Mouse (Mus musculus) hindbrain, postnatal 0 days (tissue): ENCODE measurements at regions not wholly inside any gene's neighbourhood (a gene's known extent, or its start where the extent isn't known, plus 50 kb on each side); places are given as distances from the start of the nearest gene placed in this dataset.

ENCODE experiments used
- ATAC-seq: fragments of 200-750 bp; cut with Nextera tagmentation; 2 replicates; pipeline ENCODE4 v1.8.0; 2017; ENCODE audit warnings: mild to moderate bottlenecking, moderate TSS enrichment, moderate library complexity
- DNase-seq: peaks from one replicate; pipeline ENCODE4 v3.0.0-alpha.2; 2015; ENCODE audit warnings: low spot score
- H3K27ac ChIP-seq: fragments of 300-500 bp; sonication (generic); 2 replicates; pipeline ENCODE4 v1.5.1; 2014; ENCODE audit warnings: mild to moderate bottlenecking
- H3K27me3 ChIP-seq: fragments of 300-500 bp; sonication (generic); 2 replicates; pipeline ENCODE4 v1.6.1; 2014; ENCODE audit warnings: low read length, mixed read lengths; ENCODE audit not compliant: insufficient read depth
- H3K36me3 ChIP-seq: fragments of 300-500 bp; sonication (generic); 2 replicates; pipeline ENCODE4 v1.6.1; 2014; ENCODE audit warnings: low read length, mixed read lengths; ENCODE audit not compliant: insufficient read depth
- H3K4me1 ChIP-seq: fragments of 300-500 bp; sonication (generic); 2 replicates; pipeline ENCODE4 v1.6.1; 2014; ENCODE audit warnings: antibody characterized with exemption, low read length, mixed read lengths; ENCODE audit not compliant: insufficient read depth
- H3K4me2 ChIP-seq: fragments of 300-500 bp; sonication (generic); 2 replicates; pipeline ENCODE4 v1.6.1; 2014; ENCODE audit warnings: low read depth, mild to moderate bottlenecking, low read length, moderate library complexity, mixed read lengths
- H3K4me3 ChIP-seq: fragments of 300-500 bp; sonication (generic); 2 replicates; pipeline ENCODE4 v1.5.1; 2014; ENCODE audit warnings: low read length
- H3K9ac ChIP-seq: fragments of 300-500 bp; sonication (generic); replicated peaks from 2 replicates; pipeline ENCODE4 v1.6.1; 2014; ENCODE audit warnings: mild to moderate bottlenecking, low read length, moderate library complexity, mixed read lengths
- H3K9me3 ChIP-seq: fragments of 300-500 bp; sonication (generic); 2 replicates; pipeline ENCODE4 v1.6.1; 2016; ENCODE audit warnings: low read length, mixed read lengths
- CTCF ChIP-seq: IDR thresholded peaks from 2 replicates; pipeline ENCODE4 v1.5.1; 2016; ENCODE audit warnings: antibody characterized with exemption, control low read depth, low read depth
- WGBS: fragments of 180-500 bp; shearing (Covaris S2); extraction: QIAGEN DNeasy Blood & Tissue Kit; methylation state at CpG from one replicate; pipeline ENCODE4 v1.1.7; 2014; 5-methylcytosine and 5-hydroxymethylcytosine counted together

GRCm38 (mm10) chr3:109224526-109224925 lies 101.6 kb downstream of the Slc25a24 start:
- TF ChIP-seq CTCF, result no peak
- Histone ChIP-seq H3K4me1 (no peaks in the 10 kb centered on the region), H3K9me3 (no peaks in the 10 kb centered on the region), H3K4me2 (no peak overlapping the region), H3K4me3 (no peak overlapping the region), H3K9ac (no peak overlapping the region), H3K27me3 (no peaks in the 10 kb centered on the region), H3K27ac (no peak overlapping the region), H3K36me3 (no peaks in the 10 kb centered on the region)
- DNase-seq, result no peak
- WGBS, result 88% methylated on average over 3 of the region's 3 CpGs
- no peak for ATAC-seq

- Histone ChIP-seq H3K27ac (no peak overlapping the region), H3K9me3 (no peaks in the 10 kb centered on the region), H3K36me3 (no peaks in the 10 kb centered on the region), H3K4me2 (no peak overlapping the region), H3K27me3 (no peaks in the 10 kb centered on the region), H3K4me3 (no peak overlapping the region), H3K4me1 (no peaks in the 10 kb centered on the region), H3K9ac (no peak overlapping the region)
- ATAC-seq (no peak), DNase-seq (no peak)
- TF ChIP-seq CTCF, result no peak
- 59% methylated on average over 4 of the region's 4 CpGs for WGBS
Observed at GRCm38 (mm10) chr3:109234275-109234674, 106.2 kb upstream of the Vav3 start.

- Histone ChIP-seq H3K9ac (no peak overlapping the region), H3K4me2 (no peak overlapping the region), H3K27me3 (no peaks in the 10 kb centered on the region), H3K4me3 (no peak overlapping the region), H3K27ac (no peak overlapping the region), H3K4me1 (no peaks in the 10 kb centered on the region), H3K36me3 (no peaks in the 10 kb centered on the region), H3K9me3 (no peaks in the 10 kb centered on the region)
- no peak for ATAC-seq
- 90% methylated on average over 5 of the region's 5 CpGs for WGBS
- no peak for DNase-seq
- no peak for TF ChIP-seq CTCF
Observed at GRCm38 (mm10) chr3:109236918-109237317, 103.5 kb upstream of the Vav3 start.

- no peak for TF ChIP-seq CTCF
- H3K9ac ChIP-seq, result no peak overlapping the region
- no peaks in the 10 kb centered on the region for H3K4me1 ChIP-seq
- ATAC-seq (no peak), DNase-seq (no peak)
- WGBS, result 89% methylated on average over 1 of the region's 1 CpGs
- no peak overlapping the region for H3K4me3 ChIP-seq
- no peaks in the 10 kb centered on the region for H3K27me3 ChIP-seq
- no peak overlapping the region for H3K27ac ChIP-seq
- no peaks in the 10 kb centered on the region for H3K36me3 ChIP-seq
- H3K9me3 ChIP-seq, result peaks cover 5% of the 10 kb centered on the region; the same call in 1 of the 2 replicates
- no peak overlapping the region for H3K4me2 ChIP-seq
Observed at GRCm38 (mm10) chr3:109243491-109243890, 97.0 kb upstream of the Vav3 start.

- Histone ChIP-seq H3K9ac (no peak overlapping the region), H3K9me3 (peaks cover 5% of the 10 kb centered on the region; the same call in 1 of the 2 replicates), H3K4me3 (no peak overlapping the region), H3K36me3 (no peaks in the 10 kb centered on the region), H3K27me3 (no peaks in the 10 kb centered on the region), H3K4me2 (no peak overlapping the region), H3K27ac (no peak overlapping the region), H3K4me1 (no peaks in the 10 kb centered on the region)
- no peak for TF ChIP-seq CTCF
- ATAC-seq (no peak), DNase-seq (no peak)
- WGBS, result 27% methylated on average over 1 of the region's 1 CpGs
Observed at GRCm38 (mm10) chr3:109248801-109249200, 91.7 kb upstream of the Vav3 start.

- peaks cover 5% of the 10 kb centered on the region; the same call in 1 of the 2 replicates for H3K9me3 ChIP-seq
- 89% methylated on average over 1 of the region's 1 CpGs for WGBS
- no peak overlapping the region for H3K4me2 ChIP-seq
- ATAC-seq, result no peak
- H3K27me3 ChIP-seq, result no peaks in the 10 kb centered on the region
- H3K9ac ChIP-seq, result no peak overlapping the region
- no peak for DNase-seq
- no peak overlapping the region for H3K4me3 ChIP-seq
- no peak for TF ChIP-seq CTCF
- H3K36me3 ChIP-seq, result no peaks in the 10 kb centered on the region
- no peak overlapping the region for H3K27ac ChIP-seq
- no peaks in the 10 kb centered on the region for H3K4me1 ChIP-seq
Observed at GRCm38 (mm10) chr3:109249359-109249758, 91.1 kb upstream of the Vav3 start.

GRCm38 (mm10) chr3:109249989-109250388 lies 90.5 kb upstream of the Vav3 start:
- no peak for ATAC-seq
- Histone ChIP-seq H3K27ac (no peak overlapping the region), H3K27me3 (no peaks in the 10 kb centered on the region), H3K4me2 (no peak overlapping the region), H3K36me3 (no peaks in the 10 kb centered on the region), H3K4me1 (no peaks in the 10 kb centered on the region), H3K9ac (no peak overlapping the region), H3K9me3 (peaks cover under 1% of the 10 kb centered on the region; the same call in 1 of the 2 replicates), H3K4me3 (no peak overlapping the region)
- TF ChIP-seq CTCF, result no peak
- 62% methylated on average over 2 of the region's 2 CpGs for WGBS
- no peak for DNase-seq
